Mouse (Mus musculus) small intestine, adult 2 months (tissue): ENCODE results near the gene Mgst2. TPM values are rescaled to one million over a fixed set of nuclear protein-coding genes. Genes with fewer than 3 reads are reported as not detected.
A peak's percentile ranks its signal among the peaks of the same experiment; 100 is the strongest.

Experiments used
- H3K27ac ChIP-seq: fragments of 200-500 bp; 2 replicates; pipeline ENCODE4 v1.5.1; 2012; ENCODE audit warnings: low read depth, low read length, control low read depth, inconsistent platforms; ENCODE audit not compliant: insufficient read depth
- H3K27me3 ChIP-seq: fragments of 200-500 bp; 2 replicates; pipeline ENCODE4 v1.6.1; 2012; ENCODE audit warnings: mild to moderate bottlenecking, moderate library complexity, low read length, inconsistent platforms; ENCODE audit not compliant: control insufficient read depth, insufficient read depth
- H3K36me3 ChIP-seq: fragments of 200-500 bp; 2 replicates; pipeline ENCODE4 v1.6.1; 2012; ENCODE audit warnings: mild to moderate bottlenecking, low read length, control low read depth, inconsistent platforms; ENCODE audit not compliant: control insufficient read depth, insufficient read depth
- H3K4me1 ChIP-seq: fragments of 200-500 bp; 2 replicates; pipeline ENCODE4 v1.6.1; 2012; ENCODE audit warnings: low read length, inconsistent platforms, mixed read lengths; ENCODE audit not compliant: control insufficient read depth, insufficient read depth, insufficient read length
- H3K4me3 ChIP-seq: fragments of 200-500 bp; 2 replicates; pipeline ENCODE4 v1.5.1; 2012; ENCODE audit warnings: low read depth, mild to moderate bottlenecking, control low read depth, inconsistent platforms, low read length, moderate library complexity
- CTCF ChIP-seq: fragments of 200-500 bp; IDR thresholded peaks from 2 replicates; pipeline ENCODE4 v1.5.1; 2012; ENCODE audit warnings: low read depth, mild to moderate bottlenecking, control low read depth, inconsistent platforms, low read length, moderate library complexity, mixed read lengths; ENCODE audit not compliant: insufficient replicate concordance, insufficient read length; ENCODE audit errors: extremely low read depth
- POLR2A ChIP-seq: fragments of 200-500 bp; IDR thresholded peaks from 2 replicates; pipeline ENCODE4 v1.6.1; 2012; ENCODE audit warnings: low read depth, mild to moderate bottlenecking, control low read depth, inconsistent platforms, low read length, moderate library complexity
- WGBS: fragments of 180-500 bp; shearing (Covaris S2); methylation state at CpG from one replicate; pipeline ENCODE4 v1.1.7; 2018; 5-methylcytosine and 5-hydroxymethylcytosine counted together
- polyA plus RNA-seq: library from polyadenylated mRNA; depleted of rRNA; stranded (reverse); fragments of >200 nt; gene quantifications from 2 replicates; pipeline ENCODE4 v1.2.3, GENCODE M21; 2012

Gene Mgst2
- polyA plus RNA-seq, 1 experiment, result 19.1 TPM

DNA sequence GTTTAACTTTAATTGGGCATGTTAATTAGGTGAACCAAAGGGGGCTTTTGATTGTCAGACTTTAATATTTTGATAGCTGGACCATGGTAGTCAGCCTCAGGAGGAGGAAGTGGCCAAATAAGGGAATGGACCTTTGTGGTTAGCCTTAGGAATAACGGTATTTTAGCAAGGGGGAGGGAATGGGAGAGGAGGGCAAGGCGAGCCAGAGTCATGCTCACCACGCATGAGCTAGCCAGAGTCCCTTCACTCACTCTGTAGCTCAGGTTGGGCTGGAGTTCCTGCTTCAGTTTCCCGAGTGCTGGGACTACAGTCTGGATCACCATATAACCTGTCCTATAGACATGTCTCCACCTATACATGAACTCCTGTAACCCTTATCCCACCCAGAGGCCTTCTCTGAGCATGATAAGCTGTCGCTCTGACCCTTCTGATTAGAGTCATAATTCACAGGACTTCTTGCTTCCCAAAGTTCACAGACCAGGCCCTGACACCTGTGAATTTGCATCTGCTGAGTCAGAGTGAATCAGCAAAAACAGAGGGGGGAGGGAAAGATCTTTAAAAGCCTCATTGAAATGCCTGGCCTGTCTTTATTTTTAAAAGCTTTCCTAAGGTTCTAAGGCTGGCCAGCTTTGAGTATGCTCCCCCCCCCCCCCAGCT, 10.4 kb downstream of the Mgst2 start:
- 38% methylated on average over 5 of the region's 5 CpGs for WGBS
- TF ChIP-seq POLR2A, result no peak
- no peak overlapping the region for H3K4me3 ChIP-seq
- no peaks in the 10 kb centered on the region for H3K27me3 ChIP-seq
- H3K36me3 ChIP-seq, result peaks cover 16% of the 10 kb centered on the region
- peaks cover 41% of the 10 kb centered on the region for H3K4me1 ChIP-seq
- peak overlapping the region; percentile 87 for H3K27ac ChIP-seq

DNA sequence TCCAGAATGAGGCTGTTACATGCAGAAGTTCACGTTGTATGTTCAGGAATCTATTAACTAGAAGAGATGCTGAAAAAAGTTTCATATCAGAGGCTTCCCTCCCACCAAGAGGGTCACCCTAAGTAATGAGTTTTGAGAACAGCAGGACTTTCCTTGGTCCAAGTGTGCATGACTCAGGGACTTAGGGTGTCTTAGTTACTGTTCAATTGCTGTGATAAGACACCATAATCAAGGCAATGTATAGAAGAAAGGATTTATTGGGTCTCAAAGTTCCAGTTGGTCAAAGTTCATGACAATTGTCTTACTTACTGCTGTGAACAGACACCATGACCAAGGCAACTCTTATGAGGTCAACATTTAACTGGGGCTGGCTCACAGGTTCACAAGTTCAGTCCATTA, 10.9 kb downstream of the Mgst2 start:
- WGBS, result 57% methylated on average over 1 of the region's 1 CpGs
- TF ChIP-seq CTCF, result no peak
- no peak for TF ChIP-seq POLR2A
- Histone ChIP-seq H3K27ac (peak overlapping the region; percentile 87), H3K4me3 (no peak overlapping the region), H3K36me3 (peaks cover 14% of the 10 kb centered on the region), H3K4me1 (peaks cover 41% of the 10 kb centered on the region), H3K27me3 (no peaks in the 10 kb centered on the region)

DNA sequence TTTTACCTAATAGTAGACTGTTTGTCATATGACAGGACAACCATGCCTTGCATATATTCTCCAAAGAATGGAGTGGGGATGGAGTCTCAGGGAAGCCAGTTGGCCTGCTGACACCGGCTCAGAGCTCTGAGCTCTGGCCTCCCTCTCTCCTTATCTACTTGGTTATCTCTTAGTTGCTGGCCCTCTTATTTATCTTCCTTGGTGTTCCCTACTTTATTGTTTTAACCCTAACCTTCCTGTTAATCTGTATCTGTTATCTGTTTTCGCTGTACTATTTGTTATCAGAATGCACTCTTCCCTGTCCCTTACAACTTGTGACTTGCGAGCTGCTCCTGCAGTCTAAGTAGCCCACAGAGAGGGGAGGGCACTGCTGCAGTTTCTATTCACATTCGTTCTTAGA, 12.5 kb downstream of the Mgst2 start:
- Histone ChIP-seq H3K27ac (peak overlapping the region; percentile 96), H3K27me3 (no peaks in the 10 kb centered on the region), H3K4me1 (peaks cover 39% of the 10 kb centered on the region), H3K36me3 (peaks cover 19% of the 10 kb centered on the region), H3K4me3 (no peak overlapping the region)
- TF ChIP-seq POLR2A, result no peak
- TF ChIP-seq CTCF, result no peak
- WGBS, result 27% methylated on average over 4 of the region's 4 CpGs

DNA sequence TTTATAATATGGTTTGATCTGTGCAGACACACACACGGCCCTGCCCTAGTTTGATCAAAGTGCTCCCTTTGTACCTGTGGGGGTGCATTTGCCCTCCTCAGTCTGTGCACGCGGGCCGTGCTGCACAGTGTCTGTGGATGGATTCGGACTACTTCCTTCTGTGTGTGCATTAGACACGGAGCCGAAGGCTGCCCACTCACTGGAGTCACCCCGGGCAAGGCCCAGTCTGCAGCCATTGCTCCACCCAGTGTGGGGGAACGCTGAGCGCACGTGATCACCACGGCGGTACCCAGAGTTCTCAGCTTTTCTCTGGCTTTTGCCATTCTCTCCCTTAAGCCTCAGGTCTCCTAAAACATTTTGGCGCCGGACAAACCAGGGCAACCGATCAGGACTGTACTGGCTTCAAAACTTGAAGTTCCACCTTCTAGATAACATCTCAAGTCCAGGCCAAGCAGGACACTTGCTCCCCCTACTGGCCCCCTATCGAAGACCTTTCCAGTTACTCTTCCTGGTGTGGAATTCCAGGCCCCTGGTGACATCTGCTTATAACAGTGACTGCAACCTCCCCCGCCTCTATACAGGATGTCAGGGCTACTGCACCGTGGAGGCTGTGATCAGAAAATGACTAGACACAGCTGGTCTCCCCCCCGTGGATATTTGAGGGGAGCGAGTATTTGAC, 13.4 kb downstream of the Mgst2 start:
- WGBS, result 31% methylated on average over 21 of the region's 21 CpGs
- no peaks in the 10 kb centered on the region for H3K27me3 ChIP-seq
- H3K27ac ChIP-seq, result peak overlapping the region; percentile 96
- H3K4me1 ChIP-seq, result peaks cover 37% of the 10 kb centered on the region
- H3K4me3 ChIP-seq, result peak overlapping the region; percentile 19; the same call in 1 of the 2 replicates
- no peak for TF ChIP-seq POLR2A
- TF ChIP-seq CTCF, result peak; percentile 74; the same call in 1 of the 2 replicates
- H3K36me3 ChIP-seq, result peaks cover 23% of the 10 kb centered on the region

DNA sequence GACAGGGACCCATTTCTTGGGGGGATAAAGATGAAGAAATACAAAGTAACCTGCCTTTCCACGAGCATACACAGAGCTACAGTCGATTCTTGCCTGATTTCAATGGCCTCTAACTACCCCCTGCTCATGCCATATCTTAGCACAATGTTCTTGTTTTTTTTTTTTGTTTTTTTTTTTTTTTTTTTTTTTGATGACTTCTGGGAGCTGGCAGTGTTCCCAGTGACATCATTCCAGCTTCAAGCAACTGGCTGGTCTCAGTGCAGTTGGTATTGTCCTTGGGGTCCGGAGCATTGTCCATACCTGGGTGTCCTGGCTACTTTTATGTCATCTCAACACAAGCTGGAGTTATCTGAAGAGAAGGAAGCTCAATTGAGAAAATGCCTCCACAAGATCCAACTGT, 14.8 kb downstream of the Mgst2 start:
- H3K4me1 ChIP-seq, result peaks cover 32% of the 10 kb centered on the region
- TF ChIP-seq POLR2A (no peak), CTCF (no peak)
- no peak overlapping the region for H3K4me3 ChIP-seq
- H3K36me3 ChIP-seq, result peaks cover 22% of the 10 kb centered on the region
- H3K27ac ChIP-seq, result no peak overlapping the region
- 77% methylated on average over 3 of the region's 3 CpGs for WGBS
- H3K27me3 ChIP-seq, result no peaks in the 10 kb centered on the region

DNA sequence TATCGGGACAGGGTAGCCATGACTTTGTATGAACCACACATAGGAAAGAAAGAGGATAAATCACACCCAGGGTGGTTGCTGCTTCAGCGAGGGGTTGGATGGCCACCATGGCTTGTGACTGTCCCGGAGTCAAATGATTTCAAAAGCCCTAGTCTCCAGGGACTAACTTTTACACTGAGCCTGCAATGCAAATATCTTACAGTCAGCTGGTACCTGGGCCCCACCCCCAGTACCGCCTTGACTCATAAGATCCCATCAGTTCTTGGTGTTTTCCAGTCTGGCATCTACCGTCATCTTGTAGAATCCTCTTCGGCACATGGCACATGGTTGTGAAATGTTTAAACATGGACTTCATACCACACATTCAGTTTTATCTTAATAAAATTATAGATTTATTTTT, 25.4 kb downstream of the Mgst2 start:
- Histone ChIP-seq H3K4me1 (no peaks in the 10 kb centered on the region), H3K27ac (no peak overlapping the region), H3K36me3 (peaks cover 9% of the 10 kb centered on the region), H3K4me3 (no peak overlapping the region), H3K27me3 (no peaks in the 10 kb centered on the region)
- 97% methylated on average over 6 of the region's 6 CpGs for WGBS
- TF ChIP-seq CTCF, result no peak
- no peak for TF ChIP-seq POLR2A

DNA sequence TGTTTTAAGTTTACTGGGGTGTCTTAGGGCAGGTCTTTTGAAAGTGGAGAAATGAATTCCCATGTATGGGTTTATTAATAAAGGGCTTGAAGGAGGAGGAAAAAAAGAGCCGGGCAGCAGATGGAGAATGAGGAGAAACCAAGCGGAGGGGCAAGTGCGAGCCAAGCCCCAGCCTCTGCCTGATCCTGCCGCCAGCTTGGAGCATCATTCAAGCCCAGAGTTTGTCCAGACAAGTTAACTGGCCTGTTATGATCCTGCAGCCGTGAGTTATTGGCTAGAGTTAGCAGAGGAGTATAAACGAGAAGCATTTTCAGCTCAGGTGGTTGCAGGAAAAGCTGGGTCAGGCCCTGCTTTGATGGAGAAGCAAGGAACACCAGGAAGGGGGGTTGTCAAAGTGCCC, 26.2 kb downstream of the Mgst2 start:
- peaks cover 9% of the 10 kb centered on the region for H3K36me3 ChIP-seq
- no peaks in the 10 kb centered on the region for H3K27me3 ChIP-seq
- 88% methylated on average over 6 of the region's 6 CpGs for WGBS
- no peak overlapping the region for H3K4me3 ChIP-seq
- H3K4me1 ChIP-seq, result no peaks in the 10 kb centered on the region
- H3K27ac ChIP-seq, result no peak overlapping the region
- TF ChIP-seq CTCF (no peak), POLR2A (no peak)
